Mouse (Mus musculus): ENCODE data around the gene Rnf224. TPM values are rescaled to one million over a fixed set of nuclear protein-coding genes. Genes with fewer than 3 reads are reported as not detected.

Gene Rnf224
- total RNA-seq, 2 experiments from 2014 or later, result not detected

- peak overlapping the region; percentile 96 for H3K27ac ChIP-seq
- no peak for TF ChIP-seq CTCF (IDR thresholded peaks at IDR 0.05)
- peak overlapping the region; percentile 93 for H3K4me3 ChIP-seq
- peak; percentile 79 for DNase-seq (ENCODE audit: extremely low spot score in 1 of 2, low spot score in 2 of 2)
- intact Hi-C loops (cut with DNase I), result loop anchor here (2.0 kb wide), 1 partner anchor 13 kb away; the partner anchor contains the start of gene Nelfb
These were observed 12.7 kb downstream of the Rnf224 start for GRCm38 (mm10) chr2:25223681-25224491.

GRCm38 (mm10) chr2:25221331-25221772, 15.2 kb downstream of the Rnf224 start:
- DNase-seq (ENCODE audit: extremely low spot score in 1 of 2, low spot score in 2 of 2), result no peak

GRCm38 (mm10) chr2:25218445-25218844, 18.1 kb downstream of the Rnf224 start, which contains the start of gene Fam166a:
Gene Fam166a, plus strand, starts transcription at chr2:25218745.
- H3K27ac ChIP-seq, result no peak within 1 kb of the TSS
- DNase-seq (ENCODE audit: extremely low spot score in 1 of 2, low spot score in 2 of 2), result no peak
- H3K4me3 ChIP-seq, result no peak within 1 kb of the TSS
- TF ChIP-seq CTCF (IDR thresholded peaks at IDR 0.05), result no peak
- intact Hi-C loops (cut with DNase I), result no loop called here

More at GRCm38 (mm10) chr2:25221331-25221772, 15.2 kb downstream of the Rnf224 start:
- no peak overlapping the region for H3K27ac ChIP-seq
- no peak overlapping the region for H3K4me3 ChIP-seq
- intact Hi-C loops (cut with DNase I), result no loop called here
- TF ChIP-seq CTCF (IDR thresholded peaks at IDR 0.05), result no peak

- no peak for TF ChIP-seq CTCF (IDR thresholded peaks at IDR 0.05)
- no peak for DNase-seq (ENCODE audit: extremely low spot score in 1 of 2, low spot score in 2 of 2)
These were observed 18.9 kb downstream of the Rnf224 start for GRCm38 (mm10) chr2:25217666-25218065.

GRCm38 (mm10) chr2:25214444-25214843, 22.1 kb downstream of the Rnf224 start, which contains the start of gene Stpg3:
Gene Stpg3, minus strand, starts transcription at chr2:25214637.
- TF ChIP-seq CTCF (IDR thresholded peaks at IDR 0.05), result no peak
- Histone ChIP-seq H3K4me3 (no peak within 1 kb of the TSS), H3K27ac (no peak within 1 kb of the TSS)
- no peak for DNase-seq (ENCODE audit: extremely low spot score in 1 of 2, low spot score in 2 of 2)
- intact Hi-C loops (cut with DNase I), result no loop called here

More at GRCm38 (mm10) chr2:25217666-25218065, 18.9 kb downstream of the Rnf224 start:
- Histone ChIP-seq H3K27ac (no peak overlapping the region), H3K4me3 (no peak overlapping the region)
- intact Hi-C loops (cut with DNase I), result no loop called here

GRCm38 (mm10) chr2:25213266-25213865, 23.2 kb downstream of the Rnf224 start:
- DNase-seq (ENCODE audit: extremely low spot score in 1 of 2, low spot score in 2 of 2), result no peak
- no peak overlapping the region for H3K4me3 ChIP-seq
- TF ChIP-seq CTCF (IDR thresholded peaks at IDR 0.05), result no peak
- H3K27ac ChIP-seq, result no peak overlapping the region
- intact Hi-C loops (cut with DNase I), result no loop called here

GRCm38 (mm10) chr2:25211121-25211670, 25.4 kb downstream of the Rnf224 start, which contains the start of gene Nelfb:
Gene Nelfb, minus strand, starts transcription at chr2:25211489.
- intact Hi-C loops (cut with DNase I), result loop anchor here (2.0 kb wide), 1 partner anchor 14 kb away; the partner anchor contains the start of gene Tubb4b
- peak within 1 kb of the TSS; percentile 97 for H3K4me3 ChIP-seq
- no peak for TF ChIP-seq CTCF (IDR thresholded peaks at IDR 0.05)

GRCm38 (mm10) chr2:25210686-25211085, 25.9 kb downstream of the Rnf224 start:
- DNase-seq (ENCODE audit: extremely low spot score in 1 of 2, low spot score in 2 of 2), result no peak
- H3K4me3 ChIP-seq, result peak overlapping the region; percentile 97
- TF ChIP-seq CTCF (IDR thresholded peaks at IDR 0.05), result no peak
- peak overlapping the region; percentile 98 for H3K27ac ChIP-seq
- intact Hi-C loops (cut with DNase I), result loop anchor here (2.0 kb wide), 1 partner anchor 14 kb away; the partner anchor contains the start of gene Tubb4b

More at GRCm38 (mm10) chr2:25211121-25211670, 25.4 kb downstream of the Rnf224 start, which contains the start of gene Nelfb:
- H3K27ac ChIP-seq, result peak within 1 kb of the TSS; percentile 98
- peak; percentile 81 to 82 for DNase-seq (ENCODE audit: extremely low spot score in 1 of 2, low spot score in 2 of 2)

GRCm38 (mm10) chr2:25207593-25207992, 29.0 kb downstream of the Rnf224 start:
- H3K4me3 ChIP-seq, result no peak overlapping the region
- no peak for TF ChIP-seq CTCF (IDR thresholded peaks at IDR 0.05)
- no peak for DNase-seq (ENCODE audit: extremely low spot score in 1 of 2, low spot score in 2 of 2)
- intact Hi-C loops (cut with DNase I), result no loop called here
- no peak overlapping the region for H3K27ac ChIP-seq

- DNase-seq (ENCODE audit: extremely low spot score in 1 of 2, low spot score in 2 of 2), result no peak
- intact Hi-C loops (cut with DNase I), result no loop called here
- H3K4me3 ChIP-seq, result no peak overlapping the region
- TF ChIP-seq CTCF (IDR thresholded peaks at IDR 0.05), result peak; percentile 17
- H3K27ac ChIP-seq, result no peak overlapping the region
These were observed 32.9 kb downstream of the Rnf224 start for GRCm38 (mm10) chr2:25203631-25204214.

- intact Hi-C loops (cut with DNase I), result no loop called here
- no peak for DNase-seq (ENCODE audit: extremely low spot score in 1 of 2, low spot score in 2 of 2)
- Histone ChIP-seq H3K4me3 (no peak overlapping the region), H3K27ac (no peak overlapping the region)
- no peak for TF ChIP-seq CTCF (IDR thresholded peaks at IDR 0.05)
These were observed 36.0 kb downstream of the Rnf224 start for GRCm38 (mm10) chr2:25200631-25201030.
